In genomic region chr4:62646556-62647248, GRCm38 (mm10) we compare ENCODE assay signal across 17 mouse cellular contexts.
"Had no signal": no experiment of that assay in that cellular context is flagged by ENCODE, and none has a peak within 500 bp of the region (broad histone marks: within the 10 kb centered on the region; RNA-seq: fewer than 3 reads in every experiment).

No protein-coding gene starts in this region.

- ATAC-seq: inflammation-experienced regulatory T-cells, adult 6 months; liver, postnatal 0 days; midbrain, embryonic 15.5 days had no signal

- H3K27ac ChIP-seq: limb, embryonic 12.5 days; liver, embryonic 13.5 days; macrophage; midbrain, embryonic 15.5 days; neural tube, embryonic 13.5 days; stomach, embryonic 15.5 days had no signal

- H3K4me2 ChIP-seq: limb, embryonic 12.5 days; liver, embryonic 13.5 days; midbrain, embryonic 11.5 days; midbrain, embryonic 15.5 days; neural tube, embryonic 13.5 days; stomach, embryonic 15.5 days had no signal

- H3K36me3 ChIP-seq: limb, embryonic 12.5 days; liver, embryonic 13.5 days; midbrain, embryonic 15.5 days; stomach, embryonic 15.5 days had no signal

- DNase-seq: kidney, adult 9 months; kidney, postnatal 14 days; layer of hippocampus, adult 9-11 months; layer of hippocampus, postnatal 36 days; liver; liver, embryonic 13.5 days; liver, postnatal 0 days; retina, postnatal 1 day; right cerebral cortex, postnatal 14 days had no signal

- H3K9ac ChIP-seq: limb, embryonic 12.5 days; liver, embryonic 13.5 days; liver, postnatal 0 days; midbrain, embryonic 15.5 days; neural tube, embryonic 13.5 days; stomach, embryonic 15.5 days had no signal

- H3K9me3 ChIP-seq: limb, embryonic 12.5 days; liver, embryonic 13.5 days; megakaryocyte, embryonic 14.5 days; midbrain, embryonic 15.5 days; neural tube, embryonic 13.5 days; stomach, embryonic 15.5 days had no signal

- H3K4me1 ChIP-seq: midbrain, embryonic 15.5 days had no signal

- H3K27me3 ChIP-seq: liver, embryonic 13.5 days; midbrain, embryonic 15.5 days; neural tube, embryonic 13.5 days; stomach, embryonic 15.5 days had no signal

- H3K4me3 ChIP-seq: limb, embryonic 12.5 days; liver, embryonic 13.5 days; megakaryocyte, embryonic 14.5 days; midbrain, embryonic 15.5 days; neural tube, embryonic 13.5 days; stomach, embryonic 15.5 days had no signal
